Mouse (Mus musculus) Patski (cell line): Measurements from ENCODE around the gene Akirin1. TPM values are rescaled to one million over a fixed set of nuclear protein-coding genes. Genes with fewer than 3 reads are reported as not detected.

Source experiments
- ATAC-seq: fragments of 100-300 bp; one replicate; pipeline ENCODE4 v1.8.0; 2021
- CTCF ChIA-PET: fragments of 350-600 bp; sonication (Branson Sonifier 250); formaldehyde crosslinking; loops from one replicate; lab custom pipeline; 2022; ENCODE audit warnings: inconsistent platforms; lab: Charles Lee
- POLR2A ChIA-PET: fragments of 350-600 bp; sonication (Branson Sonifier 250); formaldehyde crosslinking; loops from one replicate; lab custom pipeline; 2022; ENCODE audit warnings: antibody characterized with exemption, inconsistent platforms; lab: Charles Lee
- DNase-seq: peaks from one replicate; pipeline ENCODE4 v3.0.0-alpha.2; 2011; ENCODE audit warnings: low read depth, low spot score
- H3K27me3 ChIP-seq: fragments of 371-371 bp; one replicate; pipeline ENCODE4 v1.5.1; 2021
- CTCF ChIP-seq: fragments of 100-300 bp; IDR thresholded peaks from one replicate; pipeline ENCODE4 v1.5.1; 2021
- in situ Hi-C: fragments of 300-500 bp; cut with MboI; formaldehyde crosslinking; loops from 3 replicates; pipeline ENCODE4 v1.11.1; 2018; ENCODE audit warnings: low pct_unique_long_range_greater_than_20kb, mixed read lengths
- polyA plus RNA-seq: library from polyadenylated mRNA; unstranded; gene quantifications from one replicate; pipeline ENCODE4 v1.2.3, GENCODE M21; 2021

The Akirin1 gene
- polyA plus RNA-seq, 1 experiment from 2014 or later = 30.5 TPM

DNA sequence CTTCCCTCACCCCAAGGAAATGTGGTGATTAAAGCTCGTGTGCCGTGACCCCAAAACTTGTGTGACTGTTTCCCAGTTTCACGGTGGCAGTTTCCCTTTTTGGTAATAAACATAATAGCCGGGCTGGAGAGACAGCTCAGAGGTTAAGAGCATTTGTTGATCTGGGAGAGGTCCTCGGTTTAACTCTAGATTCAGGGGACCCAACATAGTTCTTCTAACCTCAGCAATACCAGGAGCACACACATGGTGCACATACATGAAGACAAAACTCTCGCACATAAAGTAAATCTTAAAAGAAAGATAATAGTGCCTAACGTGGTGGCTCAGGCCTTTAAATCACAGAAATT lies 31.7 kb downstream of the Akirin1 start:
- POLR2A ChIA-PET = no interaction called here
- DNase-seq (no peak), ATAC-seq (no peak)
- CTCF ChIA-PET = no interaction called here
- no peaks in the 10 kb centered on the region for H3K27me3 ChIP-seq
- in situ Hi-C loops = no loop called here
- TF ChIP-seq CTCF = no peak

DNA sequence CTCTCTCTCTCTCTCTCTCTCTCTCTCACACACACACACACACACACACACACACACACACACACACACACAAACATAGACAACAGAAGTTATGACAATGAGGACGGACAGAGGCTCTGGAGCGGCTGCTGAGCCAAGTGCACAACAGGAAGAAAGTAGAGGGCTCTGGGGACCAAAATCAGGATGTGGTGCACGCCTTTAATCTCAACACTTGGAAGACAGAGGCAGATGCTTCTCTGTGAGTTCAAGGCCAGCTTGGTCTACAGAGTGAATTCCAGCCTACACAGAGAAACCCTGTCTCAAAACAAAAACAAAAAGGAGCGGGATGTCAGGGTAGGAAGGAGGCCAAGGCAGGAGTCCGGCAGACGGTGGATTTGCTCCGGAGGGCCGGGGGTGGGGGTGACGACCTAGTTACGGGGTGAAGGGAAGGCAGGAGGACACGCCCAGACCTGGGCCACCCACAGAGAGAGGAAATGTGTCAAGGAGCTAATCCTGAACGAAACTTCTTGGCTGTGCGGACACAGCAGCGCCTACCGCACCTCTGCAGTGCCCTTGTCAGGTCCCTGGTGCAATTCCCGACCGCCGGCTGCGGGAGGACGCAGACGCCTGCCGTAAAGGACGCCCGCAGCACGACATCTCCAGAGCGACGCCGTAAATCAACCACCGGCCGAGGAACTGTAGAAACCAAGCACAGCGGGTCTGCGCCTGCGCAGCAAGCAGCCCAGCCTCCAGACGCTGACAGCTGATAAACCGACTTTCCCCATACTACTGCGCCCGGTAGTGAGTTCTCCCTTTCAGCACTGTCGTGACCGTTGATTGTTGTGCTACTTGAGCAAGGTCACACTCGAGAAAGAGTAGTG lies 32.3 kb downstream of the Akirin1 start, which contains the start of gene Ndufs5:
Gene Ndufs5, minus strand, starts transcription at position 629 of the 860 bp plus-strand sequence.
- POLR2A ChIA-PET = no interaction called here
- no peak for TF ChIP-seq CTCF
- peak; percentile 67 for ATAC-seq
- in situ Hi-C loops = no loop called here
- CTCF ChIA-PET = no interaction called here
- H3K27me3 ChIP-seq = no peaks in the 10 kb centered on the region
- peak; percentile 70 for DNase-seq

DNA sequence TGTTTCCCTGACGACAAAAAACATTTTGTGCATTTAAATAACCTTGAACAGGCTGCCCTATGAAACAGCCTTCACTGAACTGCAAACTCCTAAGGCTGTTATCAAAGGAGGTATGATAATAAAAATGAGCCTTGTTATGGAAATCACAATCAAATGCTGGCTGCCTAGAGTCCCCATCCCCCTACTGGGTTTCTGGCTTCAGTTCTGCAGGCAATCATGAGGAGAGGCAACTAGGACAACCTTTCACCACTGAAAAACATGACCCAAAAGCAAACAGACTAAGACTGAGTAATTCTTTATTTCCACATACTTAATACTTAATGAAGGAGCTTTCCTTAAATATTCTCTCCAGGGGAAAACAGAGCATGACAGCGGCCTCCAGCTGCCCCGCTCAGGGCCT lies 37.7 kb downstream of the Akirin1 start:
- ChIA-PET CTCF (no interaction called here), POLR2A (no interaction called here)
- in situ Hi-C loops = no loop called here
- TF ChIP-seq CTCF = no peak
- ATAC-seq (no peak), DNase-seq (no peak)
- no peaks in the 10 kb centered on the region for H3K27me3 ChIP-seq

DNA sequence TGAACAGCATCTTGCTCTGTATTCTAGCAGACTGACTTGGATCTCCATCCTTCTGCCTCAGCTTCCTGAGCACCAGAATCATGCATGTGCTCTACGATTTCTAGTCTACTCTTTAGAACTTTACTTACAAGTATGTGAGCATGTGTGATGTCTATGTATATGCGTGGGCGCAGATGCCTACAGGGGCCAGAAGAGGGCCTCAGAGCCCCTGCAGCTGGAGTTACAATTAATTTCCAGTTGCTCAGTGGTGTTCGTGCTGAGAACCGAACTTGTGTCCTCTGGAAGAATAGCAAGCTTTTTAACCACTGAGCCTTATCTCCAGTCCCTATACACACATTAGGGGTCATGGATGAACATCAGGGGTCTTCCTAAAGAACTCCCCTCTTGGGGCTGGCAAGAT lies 42.8 kb downstream of the Akirin1 start:
- DNase-seq (no peak), ATAC-seq (no peak)
- ChIA-PET CTCF (no interaction called here), POLR2A (no interaction called here)
- in situ Hi-C loops = no loop called here
- H3K27me3 ChIP-seq = no peaks in the 10 kb centered on the region
- no peak for TF ChIP-seq CTCF

- ATAC-seq (no peak), DNase-seq (no peak)
- H3K27me3 ChIP-seq = no peaks in the 10 kb centered on the region
- POLR2A ChIA-PET = interaction anchor here (0.6 kb wide), 1 partner anchor 125 kb away, joined by 3 read pairs; no protein-coding TSS in a partner anchor
- CTCF ChIA-PET = no interaction called here
- in situ Hi-C loops = no loop called here
- no peak for TF ChIP-seq CTCF
Measured at GRCm38 (mm10) chr4:123705340-123705739, 44.8 kb downstream of the Akirin1 start.

DNA sequence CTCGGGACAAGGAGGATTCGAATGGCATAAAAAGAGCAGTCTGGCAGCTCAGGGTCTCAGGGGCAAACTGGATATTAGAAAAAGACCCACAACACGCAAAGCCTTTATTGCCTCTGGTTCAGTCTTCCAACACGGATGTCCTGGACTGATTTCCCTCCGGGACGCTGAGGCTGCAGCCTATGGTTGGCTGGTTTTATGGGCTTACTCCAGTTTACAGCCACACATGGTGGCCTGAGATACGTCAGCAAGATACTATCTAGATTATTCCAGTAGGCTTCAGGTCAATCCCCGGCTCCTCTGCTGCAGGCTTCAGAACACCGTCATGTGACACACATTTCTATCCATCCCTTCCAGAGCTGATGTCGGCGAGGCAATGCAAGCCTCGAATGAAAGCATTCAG lies 56.8 kb downstream of the Akirin1 start:
- H3K27me3 ChIP-seq = no peaks in the 10 kb centered on the region
- POLR2A ChIA-PET = no interaction called here
- CTCF ChIA-PET = no interaction called here
- in situ Hi-C loops = no loop called here
- no peak for ATAC-seq
- no peak for DNase-seq
- TF ChIP-seq CTCF = no peak

GRCm38 (mm10) chr4:123692071-123692470 lies 58.1 kb downstream of the Akirin1 start:
- CTCF ChIA-PET = no interaction called here
- POLR2A ChIA-PET = no interaction called here
- no peak for TF ChIP-seq CTCF
- no peak for DNase-seq
- ATAC-seq = no peak
- in situ Hi-C loops = no loop called here
- no peaks in the 10 kb centered on the region for H3K27me3 ChIP-seq

- ChIA-PET CTCF (no interaction called here), POLR2A (no interaction called here)
- DNase-seq = no peak
- no peak for ATAC-seq
- no peak for TF ChIP-seq CTCF
- in situ Hi-C loops = no loop called here
- no peaks in the 10 kb centered on the region for H3K27me3 ChIP-seq
Measured at GRCm38 (mm10) chr4:123690311-123690710, 59.8 kb downstream of the Akirin1 start.

DNA sequence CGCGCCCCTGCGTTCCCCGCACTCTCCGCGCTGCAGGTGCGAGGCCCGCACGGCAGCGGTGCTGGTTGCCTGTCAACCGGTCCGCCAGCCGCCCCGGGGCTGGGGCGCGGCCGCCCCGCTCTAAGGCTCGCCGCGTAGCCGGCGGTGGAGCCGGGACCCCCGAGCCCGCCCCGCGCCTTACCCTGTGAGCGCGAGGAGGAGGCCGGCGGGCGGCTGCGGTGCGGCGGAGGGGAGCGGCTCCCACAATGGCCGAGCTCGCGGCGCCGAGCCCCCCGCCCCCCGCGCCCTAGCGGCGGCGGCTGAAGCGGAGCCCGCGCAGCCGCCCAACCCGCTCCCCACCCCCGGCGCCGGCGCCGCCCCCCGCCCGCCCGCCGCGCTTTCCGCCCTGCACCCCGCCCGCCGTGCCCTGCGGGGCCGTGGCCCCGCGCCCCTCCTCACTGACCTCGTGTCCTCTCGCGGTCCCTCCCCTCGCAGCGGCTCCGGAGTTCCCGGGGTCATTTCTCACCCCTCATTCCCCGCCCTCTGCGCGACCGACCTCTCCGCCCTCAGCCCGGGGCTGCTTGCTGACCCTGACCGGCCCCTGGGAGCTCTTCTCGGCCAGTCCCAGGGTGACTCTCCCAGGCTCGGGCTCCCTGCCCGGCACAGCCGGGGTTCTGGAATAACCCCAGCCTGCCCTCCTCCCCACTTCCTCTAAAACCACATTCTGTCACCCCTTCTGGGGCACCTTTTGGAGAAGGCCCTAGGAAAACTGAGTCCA lies 62.9 kb downstream of the Akirin1 start:
- TF ChIP-seq CTCF = no peak
- no peak for DNase-seq
- POLR2A ChIA-PET = no interaction called here
- ATAC-seq = peak; percentile 50
- H3K27me3 ChIP-seq = no peaks in the 10 kb centered on the region
- in situ Hi-C loops = no loop called here
- CTCF ChIA-PET = no interaction called here

GRCm38 (mm10) chr4:123686368-123687024 lies 63.6 kb downstream of the Akirin1 start:
- CTCF ChIA-PET = no interaction called here
- no peak for DNase-seq
- ATAC-seq = peak; percentile 32

More at GRCm38 (mm10) chr4:123686368-123687024, 63.6 kb downstream of the Akirin1 start:
- H3K27me3 ChIP-seq = no peaks in the 10 kb centered on the region
- in situ Hi-C loops = no loop called here
- POLR2A ChIA-PET = no interaction called here
- no peak for TF ChIP-seq CTCF
